Mouse (Mus musculus): ENCODE measurements at regions not wholly inside any gene's neighbourhood (a gene's known extent, or its start where the extent isn't known, plus 50 kb on each side); places are given as distances from the start of the nearest gene placed in this dataset.

DNA sequence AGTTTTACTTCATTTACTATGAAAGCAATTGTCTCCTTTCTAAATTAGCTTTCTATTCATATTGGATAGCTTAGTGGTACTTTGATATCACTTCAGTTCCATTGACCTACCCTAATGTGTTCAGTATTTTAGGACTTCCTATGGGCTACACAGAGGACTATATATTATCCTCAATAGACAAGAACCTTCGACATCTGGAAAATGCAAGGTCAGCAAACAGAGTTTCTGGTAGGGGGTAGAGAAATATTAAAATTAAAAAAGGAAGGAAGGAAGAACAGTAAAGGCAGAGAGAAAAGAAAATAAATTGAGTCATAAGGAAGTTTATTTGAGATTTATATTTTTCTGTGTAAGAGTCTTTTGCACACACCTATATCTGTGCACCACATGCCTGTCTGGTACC lies 107.4 kb upstream of the Insig1 start:
- DNase-seq, result no peak

- peak; percentile 80 to 87 for DNase-seq
These were observed 76.0 kb upstream of the Insig1 start for GRCm38 (mm10) chr5:27995186-27995585.

DNA sequence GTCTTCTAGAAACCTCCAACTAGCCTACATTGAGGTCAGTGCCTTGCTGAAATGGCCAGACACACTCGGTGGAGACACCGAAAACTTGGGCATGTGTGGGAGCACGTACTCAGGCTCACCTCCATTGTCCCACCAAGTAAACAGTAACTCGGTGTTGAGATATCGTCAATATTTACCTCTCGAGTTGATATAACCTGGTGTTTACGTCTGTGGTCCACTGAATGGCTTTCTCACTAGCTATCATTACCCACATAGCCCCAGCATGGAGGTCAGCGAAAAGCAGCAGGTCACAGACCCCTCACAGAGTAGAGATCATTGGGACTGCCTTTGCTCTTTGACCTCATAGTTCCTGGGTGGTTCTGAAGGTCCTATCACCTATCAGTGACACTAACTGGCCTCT lies 73.4 kb upstream of the Insig1 start:
- DNase-seq, result no peak

DNA sequence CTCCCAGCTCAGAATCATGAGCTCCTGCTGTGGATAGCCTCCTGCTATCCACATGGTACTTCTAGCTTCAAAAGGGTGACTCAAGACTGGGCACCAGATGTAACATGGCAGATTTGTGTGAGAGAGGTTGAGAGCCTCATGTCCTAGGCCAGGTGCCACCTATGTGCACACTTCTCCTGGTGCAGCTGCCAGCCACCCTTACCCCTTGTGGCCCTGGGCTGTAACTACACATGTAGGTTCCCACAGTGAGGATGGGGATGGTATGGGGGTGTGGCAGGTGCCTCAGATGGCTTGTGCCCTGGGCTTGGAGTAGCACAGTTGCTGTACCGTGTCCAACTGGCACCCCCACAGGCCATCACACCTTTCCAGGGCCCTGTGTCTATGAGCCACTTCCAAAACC lies 68.2 kb upstream of the Insig1 start:
- no peak for DNase-seq

- no peak for DNase-seq
These were observed 67.2 kb upstream of the Insig1 start for GRCm38 (mm10) chr5:28003756-28004486.

- DNase-seq, result no peak
These were observed 66.7 kb upstream of the Insig1 start for GRCm38 (mm10) chr5:28004487-28004827.

GRCm38 (mm10) chr5:28009386-28009785 lies 61.8 kb upstream of the Insig1 start:
- DNase-seq, result no peak

GRCm38 (mm10) chr5:28009871-28010270 lies 61.3 kb upstream of the Insig1 start:
- no peak for DNase-seq

DNA sequence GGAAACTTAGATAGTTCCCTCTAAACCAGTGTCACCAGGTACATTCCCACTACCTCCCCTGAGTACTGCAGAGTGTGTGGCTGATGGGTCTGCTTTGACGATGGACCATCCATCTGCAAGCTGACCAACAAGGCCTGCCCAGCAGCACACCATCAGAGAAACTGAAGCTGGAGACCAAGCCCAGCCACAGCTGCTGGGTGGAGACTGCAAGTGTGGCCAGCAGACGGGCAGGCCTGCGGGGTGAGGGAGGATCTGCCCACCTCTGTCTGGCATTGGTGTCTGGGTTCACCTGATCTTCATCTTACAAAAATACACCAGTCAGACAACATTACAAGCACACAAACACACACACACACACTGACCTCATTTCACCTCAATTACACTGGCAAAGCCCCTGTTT lies 60.6 kb upstream of the Insig1 start:
- DNase-seq, result no peak

DNA sequence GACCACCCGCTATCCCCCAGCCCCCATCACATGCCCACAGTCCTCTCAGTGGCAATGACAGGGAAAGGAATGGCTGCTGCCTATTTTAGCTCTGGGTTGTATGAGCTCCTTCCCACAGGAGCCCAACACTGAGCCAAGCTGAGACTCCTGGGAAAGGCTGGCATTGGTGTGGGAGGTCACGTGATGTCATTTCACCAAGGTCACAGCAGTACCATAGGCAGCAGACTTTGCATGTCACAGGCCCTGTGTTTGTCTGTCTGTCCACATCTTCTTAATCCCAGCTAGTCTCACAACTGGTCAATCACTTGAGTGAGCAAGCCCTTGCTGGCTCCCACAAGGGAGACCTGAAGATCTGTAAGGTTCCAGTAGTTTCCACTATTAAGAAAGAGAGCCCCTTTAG lies 58.7 kb upstream of the Insig1 start:
- no peak for DNase-seq

DNA sequence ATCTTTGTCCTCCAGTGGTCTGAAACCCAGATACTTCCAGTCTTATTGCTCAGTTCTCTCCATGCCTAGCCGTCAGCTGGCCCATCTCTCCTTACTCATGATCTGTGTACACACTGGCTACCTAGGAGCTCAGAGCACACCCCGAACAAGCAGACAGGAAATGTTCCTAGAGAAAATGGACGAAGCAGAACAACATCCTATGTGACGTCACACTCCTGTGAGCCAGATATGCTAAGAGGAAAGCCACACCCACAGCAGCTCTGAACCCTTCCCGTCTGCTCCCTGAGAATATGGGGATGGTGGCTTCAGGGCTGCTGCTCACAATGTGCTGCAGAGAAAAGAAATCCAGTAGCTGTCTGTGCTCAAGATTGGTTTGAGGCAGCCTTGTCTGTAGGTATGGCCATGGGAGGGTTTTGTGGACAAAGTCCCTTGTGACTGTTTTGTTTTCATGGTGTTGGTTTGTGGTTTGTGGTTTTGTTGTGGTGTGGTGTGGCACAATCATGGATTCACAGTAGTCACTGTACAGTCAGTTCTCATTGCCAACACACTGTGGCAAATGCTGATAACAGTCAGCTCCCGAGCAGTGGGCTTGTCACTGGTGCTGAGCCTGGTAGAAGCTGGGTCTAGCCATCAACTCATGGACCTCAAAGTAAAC lies 57.4 kb upstream of the Insig1 start:
- no peak for DNase-seq

DNA sequence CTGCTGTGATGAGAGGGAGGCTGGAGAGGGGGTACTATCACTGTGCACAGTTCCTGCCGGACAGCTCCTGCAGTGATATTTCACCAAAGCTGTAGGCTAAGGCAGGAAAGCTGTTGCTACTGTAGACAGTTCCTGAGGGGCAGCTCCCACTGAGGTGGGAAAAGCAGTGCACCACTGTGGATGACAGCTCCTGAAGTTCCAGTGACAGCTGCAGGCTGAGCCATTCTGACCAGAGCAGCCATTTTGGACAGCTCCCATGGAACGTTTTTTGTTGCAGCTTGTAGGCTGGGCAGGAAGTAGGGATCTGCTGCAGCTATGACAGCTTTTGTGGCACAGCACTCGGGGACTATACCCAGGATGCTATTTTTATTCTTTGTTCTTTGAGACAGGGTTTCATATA lies 51.3 kb upstream of the Insig1 start:
- no peak for DNase-seq
